Mouse (Mus musculus): ENCODE data around the gene Gm20696.

DNA sequence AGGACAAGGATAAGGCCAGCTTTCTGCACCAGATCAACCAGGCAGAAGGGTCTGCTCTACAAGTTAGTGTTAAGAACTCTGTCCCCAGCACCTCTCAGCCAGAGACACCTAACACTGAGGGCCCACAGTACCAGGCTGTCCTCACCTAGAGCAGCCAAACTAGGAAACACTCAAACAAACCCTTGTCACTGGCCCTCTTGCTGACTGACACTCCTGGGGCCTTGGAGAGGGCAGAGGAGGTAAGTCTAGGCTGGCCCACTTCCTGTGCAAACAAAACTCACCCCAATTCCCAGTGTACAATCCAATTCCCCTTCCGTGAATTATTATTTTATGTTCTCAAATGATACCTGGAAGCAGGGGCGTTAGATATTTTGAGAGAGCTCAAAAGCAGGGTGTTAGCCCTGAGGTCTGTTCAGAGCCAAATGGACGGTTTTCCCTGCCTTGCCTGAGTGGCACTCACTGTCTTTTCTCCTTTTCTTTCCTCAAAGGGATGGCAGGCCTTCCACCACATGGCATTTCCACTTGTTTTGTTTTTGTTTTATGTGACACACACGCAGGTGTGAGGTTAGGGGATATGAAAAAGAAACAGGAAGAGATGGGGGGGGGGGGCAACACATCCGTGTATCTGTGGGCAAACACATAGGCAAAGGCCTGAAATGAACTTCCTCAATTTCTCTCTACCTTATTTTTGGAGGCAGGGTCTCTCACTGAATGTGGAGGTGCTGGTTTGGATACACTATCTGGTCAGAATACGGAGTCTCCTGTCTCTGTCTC, 363.7 kb downstream of the Gm20696 start:
- TF ChIP-seq POLR2A (IDR thresholded peaks at IDR 0.05; ENCODE audit: borderline replicate concordance, extremely low read depth, insufficient read depth, insufficient read length, poor library complexity, severe bottlenecking): no peak
- no peak for TF ChIP-seq CTCF (IDR thresholded peaks at IDR 0.05; ENCODE audit: borderline replicate concordance, extremely low read depth, insufficient read depth, insufficient read length)

All from brain, embryonic 14.5 days (tissue).